ENCODE assay signal across 9 mouse cellular contexts in the genomic region with DNA sequence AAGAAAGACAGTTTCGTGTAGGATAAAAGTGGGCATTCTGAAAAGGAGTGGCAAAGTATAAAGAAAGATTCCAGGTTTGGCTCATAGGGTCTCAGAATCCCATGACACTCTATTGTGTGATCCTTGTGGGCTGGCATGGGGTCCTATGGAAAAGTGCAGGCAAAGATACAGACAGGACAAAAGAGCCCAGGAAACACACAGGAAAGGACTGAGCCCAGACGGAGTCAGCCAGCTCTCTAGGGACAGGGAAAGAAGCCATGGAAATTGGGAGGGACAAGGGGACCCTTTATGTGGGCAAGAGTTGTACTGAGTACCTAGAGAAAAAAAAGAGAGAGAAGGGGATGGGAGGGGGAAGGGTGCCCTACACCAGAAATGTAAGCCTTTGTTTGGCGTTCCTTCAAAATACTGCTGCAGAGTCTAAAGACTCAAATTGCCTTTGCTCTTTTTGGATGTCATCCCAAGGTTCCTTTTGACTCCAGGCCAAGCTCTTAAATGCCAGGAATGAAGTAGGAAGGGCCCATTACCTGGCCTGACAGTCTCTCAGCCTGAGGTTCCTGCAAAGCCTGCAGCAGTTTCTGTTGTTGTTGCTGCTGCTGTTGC.
A peak's percentile ranks its signal among the peaks of the same experiment; 100 is the strongest.
DNase-seq lines count a peak whose midpoint lies in the region; ATAC-seq and TF ChIP-seq lines count a peak whose summit lies in the region.
"Had no signal": no experiment of that assay in that cellular context is flagged by ENCODE, and none has a peak within 500 bp of the region (broad histone marks: within the 10 kb centered on the region; RNA-seq: fewer than 3 reads in every experiment).

No protein-coding gene starts in this region.

- no peaks in the 10 kb centered on the region for H3K36me3 ChIP-seq in embryonic facial prominence, embryonic 13.5 days
- H3K36me3 ChIP-seq in embryonic facial prominence, embryonic 10.5 days (replicated peaks), result no peaks in the 10 kb centered on the region
- no peaks in the 10 kb centered on the region for H3K36me3 ChIP-seq in liver, adult 2 months (ENCODE audit: control insufficient read depth, insufficient read depth, low read length)
- H3K36me3 ChIP-seq in liver, embryonic 12.5 days, result no peaks in the 10 kb centered on the region
- no peaks in the 10 kb centered on the region for H3K36me3 ChIP-seq in intestine, embryonic 16.5 days (ENCODE audit: control insufficient read depth, insufficient read depth, low read length)

- H3K27me3 ChIP-seq in embryonic facial prominence, embryonic 13.5 days, result no peaks in the 10 kb centered on the region
- H3K27me3 ChIP-seq in embryonic facial prominence, embryonic 10.5 days (replicated peaks; ENCODE audit: low read depth, poor library complexity, severe bottlenecking), result no peaks in the 10 kb centered on the region
- H3K27me3 ChIP-seq in liver, adult 2 months (ENCODE audit: control insufficient read depth, insufficient read depth, low read length), result no peaks in the 10 kb centered on the region
- H3K27me3 ChIP-seq in liver, embryonic 12.5 days (replicated peaks), result no peaks in the 10 kb centered on the region
- H3K27me3 ChIP-seq in intestine, embryonic 16.5 days (replicated peaks; ENCODE audit: control insufficient read depth, insufficient read depth, low read length), result no peaks in the 10 kb centered on the region

- H3K4me2 ChIP-seq in embryonic facial prominence, embryonic 13.5 days, result no peak overlapping the region
- no peak overlapping the region for H3K4me2 ChIP-seq in liver, embryonic 12.5 days
- no peak overlapping the region for H3K4me2 ChIP-seq in intestine, embryonic 16.5 days (ENCODE audit: low read depth, low read length)

- TF ChIP-seq CTCF in liver, adult 2 months (IDR thresholded peaks at IDR 0.05; ENCODE audit: low read depth, low read length), result no peak

- no peak overlapping the region for H3K9ac ChIP-seq in embryonic facial prominence, embryonic 13.5 days
- no peak overlapping the region for H3K9ac ChIP-seq in liver, adult 2 months (ENCODE audit: low read depth, low read length)
- no peak overlapping the region for H3K9ac ChIP-seq in liver, embryonic 12.5 days
- no peak overlapping the region for H3K9ac ChIP-seq in intestine, embryonic 16.5 days (ENCODE audit: low read depth, low read length)

- ATAC-seq in embryonic facial prominence, embryonic 13.5 days (ENCODE audit: insufficient number of reproducible peaks, insufficient read depth, low FRiP score, low TSS enrichment, low read depth), result no peak
- no peak for ATAC-seq in liver, embryonic 12.5 days
- ATAC-seq in frontal cortex, adult (ENCODE audit: low TSS enrichment), result no peak
- no peak for ATAC-seq in intestine, embryonic 16.5 days

- no peaks in the 10 kb centered on the region for H3K79me2 ChIP-seq in liver, adult 2 months (ENCODE audit: control insufficient read depth, insufficient read depth, low read length)

- TF ChIP-seq POLR2A in liver, adult 2 months (IDR thresholded peaks at IDR 0.05; ENCODE audit: extremely low read depth, insufficient read depth, low read length), result no peak

- DNase-seq in embryonic facial prominence, embryonic 10.5 days (ENCODE audit: low spot score), result no peak
- DNase-seq in liver, adult 2 months (ENCODE audit: extremely low read depth, low read depth, low spot score), result peak; percentile 5
- peak; percentile 55 to 76 for DNase-seq in cerebellum, postnatal 25 days
- peak; percentile 41 for DNase-seq in lung, postnatal 25 days (ENCODE audit: low spot score)
- DNase-seq: left cerebral cortex, postnatal 4 days had no signal

- H3K9me3 ChIP-seq in embryonic facial prominence, embryonic 13.5 days, result no peaks in the 10 kb centered on the region
- H3K9me3 ChIP-seq in embryonic facial prominence, embryonic 10.5 days, result no peaks in the 10 kb centered on the region
- H3K9me3 ChIP-seq in liver, embryonic 12.5 days (replicated peaks), result no peaks in the 10 kb centered on the region
- no peaks in the 10 kb centered on the region for H3K9me3 ChIP-seq in intestine, embryonic 16.5 days (ENCODE audit: control insufficient read depth, low read length)

- peaks cover 20% of the 10 kb centered on the region for H3K4me1 ChIP-seq in embryonic facial prominence, embryonic 13.5 days
- H3K4me1 ChIP-seq in embryonic facial prominence, embryonic 10.5 days, result no peaks in the 10 kb centered on the region
- H3K4me1 ChIP-seq in liver, adult 2 months (ENCODE audit: control insufficient read depth, insufficient read depth, low read length), result no peaks in the 10 kb centered on the region
- H3K4me1 ChIP-seq in liver, embryonic 12.5 days, result no peaks in the 10 kb centered on the region
- no peaks in the 10 kb centered on the region for H3K4me1 ChIP-seq in intestine, embryonic 16.5 days (ENCODE audit: control insufficient read depth, insufficient read depth, low read length)

- H3K4me3 ChIP-seq in embryonic facial prominence, embryonic 13.5 days, result no peak overlapping the region
- no peak overlapping the region for H3K4me3 ChIP-seq in embryonic facial prominence, embryonic 10.5 days
- no peak overlapping the region for H3K4me3 ChIP-seq in liver, adult 2 months (ENCODE audit: insufficient read depth, low read depth, low read length)
- no peak overlapping the region for H3K4me3 ChIP-seq in liver, embryonic 12.5 days
- no peak overlapping the region for H3K4me3 ChIP-seq in intestine, embryonic 16.5 days (ENCODE audit: low read length)

- 51% methylated on average over 3 of the region's 3 CpGs for WGBS in embryonic facial prominence, embryonic 13.5 days
- WGBS in embryonic facial prominence, embryonic 10.5 days, result 70% methylated on average over 3 of the region's 3 CpGs
- WGBS in liver, adult 2 months, result 87% methylated on average over 3 of the region's 3 CpGs
- 62% methylated on average over 3 of the region's 3 CpGs for WGBS in liver, embryonic 12.5 days (ENCODE audit: insufficient replicate concordance)
- 73% methylated on average over 3 of the region's 3 CpGs for WGBS in intestine, embryonic 16.5 days

- peak overlapping the region; percentile 55; the same call in 1 of the 2 replicates for H3K27ac ChIP-seq in embryonic facial prominence, embryonic 13.5 days
- H3K27ac ChIP-seq in embryonic facial prominence, embryonic 10.5 days (replicated peaks), result no peak overlapping the region
- no peak overlapping the region for H3K27ac ChIP-seq in liver, adult 2 months (replicated peaks; ENCODE audit: insufficient read depth, low read depth, low read length)
- H3K27ac ChIP-seq in liver, embryonic 12.5 days, result no peak overlapping the region
- H3K27ac ChIP-seq in intestine, embryonic 16.5 days (ENCODE audit: low read length), result no peak overlapping the region
